Mouse (Mus musculus) cerebellum, adult 2 months (tissue): Measurements from ENCODE around the gene Tmtc4.

Source experiments
- CTCF ChIP-seq: fragments of 200-500 bp; IDR thresholded peaks from 2 replicates; pipeline ENCODE4 v1.5.1; 2011; ENCODE audit warnings: low read depth, mild to moderate bottlenecking, control low read depth, low read length, moderate library complexity, borderline replicate concordance; ENCODE audit not compliant: insufficient read depth
- POLR2A ChIP-seq: fragments of 200-500 bp; IDR thresholded peaks from 2 replicates; pipeline ENCODE4 v1.6.1; 2011; ENCODE audit warnings: low read length, control low read depth, borderline replicate concordance; ENCODE audit not compliant: insufficient read depth

DNA sequence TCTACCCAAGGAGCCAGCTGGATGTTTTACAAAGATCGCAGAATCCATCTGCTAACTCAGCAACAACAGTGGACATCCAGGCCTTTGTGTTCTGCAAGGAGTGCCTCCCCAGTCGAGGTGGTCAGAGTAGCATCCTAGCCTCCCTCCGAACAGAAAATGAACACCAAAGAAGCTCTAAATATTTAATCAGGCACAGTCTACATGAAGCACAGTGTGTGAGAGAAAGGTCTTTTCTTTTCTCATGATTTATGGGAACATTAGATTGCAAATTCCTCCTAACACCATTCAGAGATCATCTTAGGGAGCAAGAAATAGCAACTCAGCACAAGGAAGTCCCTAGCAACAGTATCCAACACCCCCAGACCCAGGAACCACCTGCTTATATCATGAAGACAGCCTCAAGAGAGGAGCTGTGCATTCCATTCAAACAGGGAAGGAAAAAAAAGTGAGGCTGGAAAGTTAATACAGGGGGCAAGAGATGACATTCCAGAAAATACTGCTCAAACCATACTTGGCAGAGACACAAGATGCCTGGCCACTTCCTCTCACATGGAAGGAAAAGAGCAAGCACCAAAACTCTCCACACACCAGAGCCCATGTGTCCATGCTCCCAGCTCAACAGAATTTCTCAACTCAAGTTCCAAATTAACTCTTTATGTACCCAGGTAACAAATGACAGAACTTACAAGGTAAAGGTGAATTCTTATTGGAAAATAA lies 8.8 kb downstream of the Tmtc4 start:
- TF ChIP-seq CTCF: no peak
- no peak for TF ChIP-seq POLR2A
